Mouse (Mus musculus): ENCODE results near the gene Slc16a6.

GRCm38 (mm10) chr11:109476241-109476640, 2.8 kb upstream of the Slc16a6 start:
- TF ChIP-seq CTCF (IDR thresholded peaks at IDR 0.05; ENCODE audit: low read depth, low read length) (no peak), POLR2A (IDR thresholded peaks at IDR 0.05; ENCODE audit: extremely low read depth, insufficient read depth, low read length) (no peak)

All from liver, adult 2 months (tissue).